Mouse (Mus musculus): Measurements from ENCODE around the gene Fbxo7. TPM values are rescaled to one million over a fixed set of nuclear protein-coding genes. Genes with fewer than 3 reads are reported as not detected.

Gene Fbxo7
- polyA plus RNA-seq, 1 experiment from 2014 or later: 20.1 TPM

DNA sequence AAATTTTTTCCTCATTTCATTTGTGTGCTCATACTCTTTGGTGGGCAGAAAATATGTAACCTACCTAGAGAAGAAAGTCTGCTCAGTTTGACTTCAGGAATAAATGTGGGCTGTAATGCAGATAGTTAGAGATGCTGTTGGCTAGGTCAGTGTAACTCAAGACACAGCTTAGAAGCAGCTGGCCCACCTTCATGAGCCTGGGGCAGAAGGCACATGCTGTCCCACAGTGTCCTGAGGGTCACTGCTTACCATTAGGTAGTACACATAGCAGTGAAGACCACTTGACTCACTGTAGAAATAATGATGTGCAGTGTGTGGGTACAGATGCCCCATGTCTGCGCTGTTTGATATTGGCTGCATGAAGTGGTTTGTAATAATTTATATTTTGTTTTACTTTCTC lies 24.6 kb downstream of the Fbxo7 start:
- no peaks in the 10 kb centered on the region for H3K9me3 ChIP-seq
- no peaks in the 10 kb centered on the region for H3K27me3 ChIP-seq (replicated peaks)
- no peak overlapping the region for H3K9ac ChIP-seq
- H3K27ac ChIP-seq: no peak overlapping the region
- H3K36me3 ChIP-seq: peaks cover 11% of the 10 kb centered on the region; the same call in 1 of the 2 replicates
- H3K4me2 ChIP-seq (replicated peaks): no peak overlapping the region
- ATAC-seq (ENCODE audit: low FRiP score, low read depth): no peak
- H3K4me1 ChIP-seq: no peaks in the 10 kb centered on the region
- H3K4me3 ChIP-seq: no peak overlapping the region
- WGBS: 100% methylated on average over 1 of the region's 1 CpGs

DNA sequence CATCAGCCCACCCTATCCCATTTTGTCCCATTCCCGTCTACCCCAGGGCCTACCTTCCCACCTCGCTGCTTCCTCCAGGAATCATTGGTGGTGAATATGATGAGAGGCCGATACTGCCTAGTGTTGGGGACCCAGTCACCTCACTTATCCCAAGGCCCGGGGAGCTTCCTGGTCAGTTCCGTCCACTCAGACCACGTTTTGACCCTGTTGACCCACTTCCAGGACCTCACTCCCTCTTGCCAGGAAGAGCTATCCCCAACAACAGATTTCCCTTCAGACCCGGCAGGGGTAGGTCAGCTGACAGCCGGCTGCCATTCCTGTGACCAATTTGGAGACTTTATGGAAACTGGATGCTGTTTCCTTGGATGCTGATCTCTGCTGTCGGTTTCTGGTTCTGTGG lies 26.0 kb downstream of the Fbxo7 start:
- H3K27ac ChIP-seq: no peak overlapping the region
- no peaks in the 10 kb centered on the region for H3K9me3 ChIP-seq
- H3K4me1 ChIP-seq: no peaks in the 10 kb centered on the region
- 91% methylated on average over 9 of the region's 9 CpGs for WGBS
- ATAC-seq (ENCODE audit: low FRiP score, low read depth): no peak
- no peaks in the 10 kb centered on the region for H3K27me3 ChIP-seq (replicated peaks)
- H3K4me2 ChIP-seq (replicated peaks): no peak overlapping the region
- peaks cover 11% of the 10 kb centered on the region; the same call in 1 of the 2 replicates for H3K36me3 ChIP-seq
- no peak overlapping the region for H3K4me3 ChIP-seq
- H3K9ac ChIP-seq: no peak overlapping the region

DNA sequence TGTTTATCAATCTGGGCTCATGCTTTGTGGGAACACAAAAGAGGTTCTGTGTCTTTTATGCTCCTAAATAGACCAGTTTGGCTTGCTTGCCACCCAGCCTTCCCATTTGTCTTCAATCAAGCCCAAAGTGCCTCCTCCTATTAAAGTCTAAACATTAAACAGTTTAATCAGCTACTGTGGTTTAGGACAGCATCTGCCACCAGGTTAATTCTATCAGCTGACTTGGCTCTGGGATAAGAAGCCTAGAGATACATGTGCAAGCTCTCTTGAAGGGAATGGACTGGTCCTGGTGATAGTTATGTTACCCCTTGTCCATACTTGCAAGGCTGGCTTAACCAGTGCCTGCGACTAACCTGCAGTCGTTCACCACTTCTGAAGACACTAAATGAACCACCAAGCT lies 28.8 kb downstream of the Fbxo7 start:
- H3K4me2 ChIP-seq (replicated peaks): no peak overlapping the region
- H3K27me3 ChIP-seq (replicated peaks): no peaks in the 10 kb centered on the region
- no peaks in the 10 kb centered on the region for H3K4me1 ChIP-seq
- H3K9ac ChIP-seq: no peak overlapping the region
- H3K27ac ChIP-seq: no peak overlapping the region
- no peak for ATAC-seq (ENCODE audit: low FRiP score, low read depth)
- H3K4me3 ChIP-seq: no peak overlapping the region
- H3K9me3 ChIP-seq: no peaks in the 10 kb centered on the region
- WGBS: 43% methylated on average over 2 of the region's 2 CpGs
- H3K36me3 ChIP-seq: peaks cover 11% of the 10 kb centered on the region; the same call in 1 of the 2 replicates

DNA sequence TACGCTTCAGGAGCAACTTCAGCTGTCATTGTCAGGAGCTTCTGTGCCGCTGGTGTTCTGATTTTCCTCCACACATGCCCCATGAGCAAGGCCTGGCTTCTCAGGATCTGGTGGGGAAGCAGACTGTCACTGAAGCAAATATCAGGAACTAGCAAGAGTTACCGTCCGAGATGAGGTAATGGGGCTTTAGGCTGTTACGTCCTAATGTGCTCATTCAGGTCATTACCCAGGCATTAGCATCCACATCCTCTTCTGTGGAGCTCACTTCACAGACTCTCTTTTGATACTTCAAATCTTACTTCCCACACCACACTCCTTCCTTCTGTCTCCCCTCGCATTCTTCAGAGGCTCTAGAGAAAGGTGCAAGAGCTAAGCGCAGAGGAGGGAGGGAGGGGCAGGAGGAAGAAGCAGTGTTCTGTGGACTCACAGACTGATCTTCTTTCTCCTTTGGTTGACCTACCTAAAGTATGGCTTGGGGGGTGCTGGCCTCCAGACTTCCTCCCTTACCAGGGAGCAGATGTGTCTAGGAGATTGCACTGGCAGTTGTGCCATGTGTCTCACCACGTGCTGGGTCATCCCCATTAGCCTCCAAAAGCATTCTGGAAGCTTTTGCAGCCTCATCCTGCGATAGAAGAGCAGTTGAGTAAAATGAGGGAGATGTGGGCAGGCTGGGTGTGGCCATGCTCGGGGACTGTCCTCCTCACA lies 31.2 kb downstream of the Fbxo7 start:
- Histone ChIP-seq H3K4me2 (replicated peaks) (no peak overlapping the region), H3K36me3 (peaks cover 18% of the 10 kb centered on the region), H3K9me3 (peaks cover 5% of the 10 kb centered on the region; the same call in 1 of the 2 replicates), H3K4me1 (no peaks in the 10 kb centered on the region), H3K4me3 (no peak overlapping the region), H3K9ac (no peak overlapping the region), H3K27ac (no peak overlapping the region), H3K27me3 (replicated peaks) (no peaks in the 10 kb centered on the region)
- no peak for ATAC-seq (ENCODE audit: low FRiP score, low read depth)
- 77% methylated on average over 10 of the region's 10 CpGs for WGBS

- H3K27ac ChIP-seq: no peak overlapping the region
- H3K9me3 ChIP-seq: peaks cover 5% of the 10 kb centered on the region; the same call in 1 of the 2 replicates
- no peaks in the 10 kb centered on the region for H3K4me1 ChIP-seq
- peaks cover 14% of the 10 kb centered on the region for H3K36me3 ChIP-seq
- H3K4me2 ChIP-seq (replicated peaks): no peak overlapping the region
- H3K9ac ChIP-seq: no peak overlapping the region
- no peaks in the 10 kb centered on the region for H3K27me3 ChIP-seq (replicated peaks)
- WGBS: 90% methylated on average over 8 of the region's 8 CpGs
- no peak overlapping the region for H3K4me3 ChIP-seq
- no peak for ATAC-seq (ENCODE audit: low FRiP score, low read depth)
Observed at GRCm38 (mm10) chr10:86056297-86056903, 34.6 kb downstream of the Fbxo7 start.

DNA sequence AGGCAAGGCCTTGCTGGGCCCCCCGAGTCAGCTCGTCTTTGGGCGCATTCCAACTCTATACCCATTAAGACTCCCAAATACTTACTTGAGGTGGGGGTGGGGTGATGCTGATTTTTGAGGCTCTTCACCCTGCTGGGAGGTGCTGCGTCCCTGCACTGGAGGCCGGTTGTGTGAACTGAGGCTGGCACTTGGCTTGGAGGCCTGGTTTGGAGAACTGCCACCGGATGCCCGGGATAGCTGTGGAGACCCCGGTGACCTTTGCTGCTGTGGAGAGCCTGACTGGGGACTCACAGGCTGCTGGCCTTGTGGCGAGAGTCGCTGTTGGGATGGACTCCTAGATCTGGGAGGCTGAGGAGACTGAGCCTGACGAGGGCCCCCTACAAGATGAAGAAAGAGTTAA lies 35.5 kb downstream of the Fbxo7 start:
- ATAC-seq (ENCODE audit: low FRiP score, low read depth): no peak
- 83% methylated on average over 11 of the region's 11 CpGs for WGBS
- Histone ChIP-seq H3K27me3 (replicated peaks) (no peaks in the 10 kb centered on the region), H3K36me3 (peaks cover 14% of the 10 kb centered on the region), H3K4me1 (no peaks in the 10 kb centered on the region), H3K9ac (no peak overlapping the region), H3K4me3 (no peak overlapping the region), H3K4me2 (replicated peaks) (no peak overlapping the region), H3K27ac (no peak overlapping the region), H3K9me3 (peaks cover 11% of the 10 kb centered on the region)

GRCm38 (mm10) chr10:86057712-86058111 lies 35.9 kb downstream of the Fbxo7 start:
- H3K4me3 ChIP-seq: no peak overlapping the region
- no peak for ATAC-seq (ENCODE audit: low FRiP score, low read depth)
- H3K4me2 ChIP-seq (replicated peaks): no peak overlapping the region
- H3K27ac ChIP-seq: no peak overlapping the region
- H3K4me1 ChIP-seq: no peaks in the 10 kb centered on the region
- peaks cover 14% of the 10 kb centered on the region for H3K36me3 ChIP-seq
- H3K9me3 ChIP-seq: peaks cover 11% of the 10 kb centered on the region
- no peaks in the 10 kb centered on the region for H3K27me3 ChIP-seq (replicated peaks)
- 63% methylated on average over 2 of the region's 2 CpGs for WGBS
- no peak overlapping the region for H3K9ac ChIP-seq

- H3K4me3 ChIP-seq: no peak overlapping the region
- H3K4me1 ChIP-seq: no peaks in the 10 kb centered on the region
- no peak overlapping the region for H3K4me2 ChIP-seq (replicated peaks)
- H3K27ac ChIP-seq: no peak overlapping the region
- no peak for ATAC-seq (ENCODE audit: low FRiP score, low read depth)
- WGBS: 63% methylated on average over 3 of the region's 3 CpGs
- H3K27me3 ChIP-seq (replicated peaks): no peaks in the 10 kb centered on the region
- H3K36me3 ChIP-seq: peaks cover 12% of the 10 kb centered on the region
- peaks cover 11% of the 10 kb centered on the region for H3K9me3 ChIP-seq
- no peak overlapping the region for H3K9ac ChIP-seq
Observed at GRCm38 (mm10) chr10:86060267-86060666, 38.5 kb downstream of the Fbxo7 start.

- H3K36me3 ChIP-seq: no peaks in the 10 kb centered on the region
- no peak overlapping the region for H3K9ac ChIP-seq
- H3K9me3 ChIP-seq: peaks cover 6% of the 10 kb centered on the region; the same call in 1 of the 2 replicates
- no peaks in the 10 kb centered on the region for H3K27me3 ChIP-seq (replicated peaks)
- H3K4me3 ChIP-seq: no peak overlapping the region
- no peak overlapping the region for H3K27ac ChIP-seq
- H3K4me2 ChIP-seq (replicated peaks): no peak overlapping the region
- no peak for ATAC-seq (ENCODE audit: low FRiP score, low read depth)
- no peaks in the 10 kb centered on the region for H3K4me1 ChIP-seq
- WGBS: 67% methylated on average over 5 of the region's 5 CpGs
Observed at GRCm38 (mm10) chr10:86062261-86063017, 40.7 kb downstream of the Fbxo7 start.

- no peaks in the 10 kb centered on the region for H3K36me3 ChIP-seq
- no peak overlapping the region for H3K9ac ChIP-seq
- no peaks in the 10 kb centered on the region for H3K4me1 ChIP-seq
- H3K4me2 ChIP-seq (replicated peaks): no peak overlapping the region
- 94% methylated on average over 8 of the region's 8 CpGs for WGBS
- H3K27me3 ChIP-seq (replicated peaks): no peaks in the 10 kb centered on the region
- H3K27ac ChIP-seq: no peak overlapping the region
- peaks cover 6% of the 10 kb centered on the region; the same call in 1 of the 2 replicates for H3K9me3 ChIP-seq
- no peak for ATAC-seq (ENCODE audit: low FRiP score, low read depth)
- H3K4me3 ChIP-seq: no peak overlapping the region
Observed at GRCm38 (mm10) chr10:86063018-86063384, 41.2 kb downstream of the Fbxo7 start.

- Histone ChIP-seq H3K9ac (no peak overlapping the region), H3K4me1 (0 out of 2 replicates have a peak, but pooled peaks cover 6% of the 10 kb centered on the region), H3K9me3 (peaks cover 6% of the 10 kb centered on the region; the same call in 1 of the 2 replicates), H3K4me3 (no peak overlapping the region), H3K27ac (no peak overlapping the region), H3K27me3 (replicated peaks) (no peaks in the 10 kb centered on the region), H3K4me2 (replicated peaks) (no peak overlapping the region), H3K36me3 (no peaks in the 10 kb centered on the region)
- WGBS: 4% methylated on average over 4 of the region's 4 CpGs
- peak; percentile 77 for ATAC-seq (ENCODE audit: low FRiP score, low read depth)
Observed at GRCm38 (mm10) chr10:86064937-86065336, 43.2 kb downstream of the Fbxo7 start.

DNA sequence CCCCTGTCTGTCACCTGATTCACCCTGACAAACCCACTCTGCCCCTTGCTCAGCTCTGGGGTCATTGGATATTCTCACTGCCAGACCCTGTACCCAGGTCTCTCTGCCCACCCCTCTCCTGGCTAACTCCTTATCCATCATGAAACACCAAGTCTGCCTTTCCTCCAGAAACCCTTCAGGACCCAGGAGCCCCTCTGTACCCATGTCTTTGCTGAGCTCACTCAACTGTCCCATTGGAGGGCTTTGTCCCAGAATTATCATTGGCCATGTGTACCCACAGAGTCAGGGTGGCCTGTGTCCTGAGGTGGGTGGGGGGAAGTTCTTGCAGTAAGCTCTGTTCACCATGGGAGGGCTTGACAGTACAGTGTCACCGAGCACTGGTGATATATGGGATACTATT lies 43.9 kb downstream of the Fbxo7 start:
- Histone ChIP-seq H3K4me1 (0 out of 2 replicates have a peak, but pooled peaks cover 6% of the 10 kb centered on the region), H3K9me3 (peaks cover 6% of the 10 kb centered on the region; the same call in 1 of the 2 replicates), H3K4me2 (replicated peaks) (no peak overlapping the region), H3K9ac (no peak overlapping the region), H3K27ac (no peak overlapping the region), H3K36me3 (no peaks in the 10 kb centered on the region), H3K27me3 (replicated peaks) (no peaks in the 10 kb centered on the region), H3K4me3 (no peak overlapping the region)
- 80% methylated on average over 1 of the region's 1 CpGs for WGBS
- no peak for ATAC-seq (ENCODE audit: low FRiP score, low read depth)
